Mouse (Mus musculus): ENCODE results near the gene Smarca2. TPM values are rescaled to one million over a fixed set of nuclear protein-coding genes. Genes with fewer than 3 reads are reported as not detected.

Smarca2 gene
- polyA plus RNA-seq, 1 experiment from 2014 or later: 25.5 TPM

DNA sequence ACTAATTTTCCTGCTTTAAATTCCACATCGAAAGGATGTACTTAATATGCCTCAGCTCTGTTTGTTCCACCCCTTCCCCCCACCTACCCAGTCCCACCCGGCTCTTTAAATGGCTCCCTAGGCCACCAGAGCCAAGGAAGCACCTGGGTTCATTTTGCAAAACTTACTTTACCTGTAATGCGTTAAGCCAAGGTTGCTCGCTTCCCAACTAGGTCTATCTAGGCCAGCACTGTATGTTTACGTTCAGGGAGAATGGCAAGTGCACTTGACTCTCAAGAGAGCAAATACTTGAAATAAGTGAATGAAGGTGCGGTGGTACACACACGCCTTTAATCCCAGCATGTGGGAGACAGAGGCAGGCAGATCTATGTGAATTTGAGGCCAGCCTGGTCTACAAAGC is 140.7 kb downstream of the Smarca2 start:
- Histone ChIP-seq H3K36me3 (no peaks in the 10 kb centered on the region), H3K4me1 (replicated peaks) (peaks cover 31% of the 10 kb centered on the region), H3K27ac (no peak overlapping the region), H3K4me3 (no peak overlapping the region), H3K9me3 (no peaks in the 10 kb centered on the region), H3K27me3 (ENCODE audit: insufficient read depth, poor library complexity, severe bottlenecking) (no peaks in the 10 kb centered on the region)
- DNase-seq (ENCODE audit: low spot score): no peak
- 93% methylated on average over 7 of the region's 7 CpGs for WGBS

DNA sequence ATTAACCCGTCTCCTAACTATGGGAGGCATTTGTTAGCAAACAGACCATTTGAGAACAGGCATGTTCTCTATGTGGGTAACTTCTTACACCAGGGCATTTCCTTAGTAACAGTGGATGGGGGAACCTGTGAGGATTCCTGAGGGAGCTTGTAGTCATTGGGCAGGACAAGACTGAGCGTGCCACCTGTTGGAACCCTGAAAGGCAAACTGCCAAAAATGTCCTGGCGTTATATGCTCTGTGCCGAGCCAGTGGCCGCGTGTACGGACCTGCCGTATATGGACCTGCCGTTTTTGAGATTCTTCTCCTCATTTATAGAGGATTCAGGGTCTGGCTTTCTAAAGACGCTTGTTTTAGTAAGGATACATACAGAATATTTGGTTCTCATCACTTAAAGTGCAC is 141.4 kb downstream of the Smarca2 start:
- 93% methylated on average over 10 of the region's 10 CpGs for WGBS
- Histone ChIP-seq H3K4me1 (replicated peaks) (peaks cover 32% of the 10 kb centered on the region), H3K9me3 (no peaks in the 10 kb centered on the region), H3K4me3 (no peak overlapping the region), H3K27ac (peak overlapping the region; percentile 97), H3K27me3 (ENCODE audit: insufficient read depth, poor library complexity, severe bottlenecking) (no peaks in the 10 kb centered on the region), H3K36me3 (no peaks in the 10 kb centered on the region)
- no peak for DNase-seq (ENCODE audit: low spot score)

DNA sequence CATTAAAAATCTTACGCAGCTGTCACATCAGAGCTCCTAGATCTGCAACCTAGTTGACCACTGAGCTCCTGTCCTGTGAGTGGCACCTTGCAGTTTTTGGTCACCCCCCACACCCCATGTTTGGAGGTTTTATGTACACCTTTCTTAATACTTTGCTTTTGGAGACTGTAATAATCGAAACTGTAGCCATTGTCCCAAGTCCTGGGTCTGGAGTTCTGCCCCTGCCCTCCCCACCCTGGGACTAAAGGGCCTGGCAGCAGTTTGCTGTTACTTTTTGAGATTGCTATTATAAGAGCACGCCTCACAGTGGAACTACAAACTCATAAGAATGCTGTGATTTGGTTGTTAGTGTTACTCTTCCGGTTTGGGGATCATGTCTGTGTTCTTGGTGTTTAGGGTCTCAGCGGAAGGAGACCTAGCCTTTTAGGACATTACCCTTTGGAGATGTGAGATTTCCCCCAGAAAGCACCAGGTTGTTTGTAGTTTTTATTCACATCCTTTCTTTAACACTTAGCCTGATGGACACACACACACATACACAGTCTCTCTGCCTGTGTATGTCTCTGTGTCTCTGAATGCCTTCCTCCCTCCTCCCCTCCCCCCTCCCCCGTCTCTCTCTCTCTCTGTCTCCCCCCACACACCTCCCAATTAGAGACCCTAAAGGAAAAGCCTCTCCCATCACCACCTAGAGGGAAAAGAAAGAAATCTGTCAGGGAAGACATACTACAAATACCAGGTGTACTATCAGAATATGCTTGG is 142.0 kb downstream of the Smarca2 start:
- Histone ChIP-seq H3K36me3 (no peaks in the 10 kb centered on the region; the same call in 1 of the 2 replicates), H3K4me3 (peak overlapping the region; percentile 58), H3K9me3 (no peaks in the 10 kb centered on the region), H3K4me1 (replicated peaks) (peaks cover 32% of the 10 kb centered on the region), H3K27me3 (ENCODE audit: insufficient read depth, poor library complexity, severe bottlenecking) (no peaks in the 10 kb centered on the region), H3K27ac (peak overlapping the region; percentile 97)
- peak; percentile 13 for DNase-seq (ENCODE audit: low spot score)
- WGBS: 53% methylated on average over 6 of the region's 6 CpGs

DNA sequence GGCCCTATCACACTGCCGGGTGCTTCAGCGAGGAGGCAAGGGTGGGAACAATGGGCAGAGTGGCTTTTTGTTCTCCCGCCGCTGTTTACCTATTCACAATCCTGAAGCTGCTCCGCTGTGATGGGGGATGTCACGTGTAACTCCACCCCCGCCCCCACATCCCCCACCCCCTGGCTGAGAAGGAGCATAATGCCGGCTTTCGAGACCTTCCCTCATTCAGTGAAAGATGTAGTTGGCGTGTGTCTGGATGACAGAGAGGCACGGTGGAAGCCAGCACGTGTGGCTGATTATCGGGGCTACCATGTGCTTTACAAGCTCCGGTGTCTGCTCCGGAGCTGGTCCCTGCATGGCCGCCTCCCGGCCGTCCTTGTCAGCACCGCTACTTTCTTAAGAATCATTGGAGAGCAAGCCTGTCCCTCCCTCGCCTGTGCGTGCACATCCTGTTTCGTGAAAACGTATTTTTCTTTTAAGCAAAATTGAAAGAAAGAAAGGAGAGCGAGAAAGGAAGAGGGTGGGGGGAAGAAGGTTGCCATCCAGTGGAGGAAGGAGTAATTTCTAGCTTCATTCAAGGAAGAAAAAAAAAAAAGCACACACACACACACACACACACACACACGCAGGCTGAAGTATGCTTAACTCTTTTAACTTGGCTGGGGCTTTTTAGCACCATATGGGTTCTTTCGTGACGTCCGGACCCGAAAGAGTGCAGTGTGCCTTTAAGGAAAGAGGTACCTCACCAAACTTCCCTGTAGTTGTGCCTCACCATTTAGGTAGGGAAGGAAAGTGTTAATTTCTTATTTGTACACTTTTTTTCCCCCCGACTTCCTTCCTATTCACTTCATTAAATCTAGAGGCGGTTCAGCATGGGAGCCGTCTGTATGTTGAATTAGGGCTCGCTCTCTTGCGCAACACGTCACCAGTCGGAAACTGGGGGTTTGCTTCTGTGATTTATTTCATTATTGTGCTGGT is 143.0 kb downstream of the Smarca2 start:
- no peaks in the 10 kb centered on the region; the same call in 1 of the 2 replicates for H3K36me3 ChIP-seq
- peak overlapping the region; percentile 58 for H3K4me3 ChIP-seq
- peak; percentile 86 for DNase-seq (ENCODE audit: low spot score)
- H3K27me3 ChIP-seq (ENCODE audit: insufficient read depth, poor library complexity, severe bottlenecking): no peaks in the 10 kb centered on the region
- no peaks in the 10 kb centered on the region for H3K9me3 ChIP-seq
- H3K4me1 ChIP-seq (replicated peaks): peaks cover 32% of the 10 kb centered on the region
- peak overlapping the region; percentile 97 for H3K27ac ChIP-seq
- WGBS: under 1% methylated on average over 36 of the region's 36 CpGs

DNA sequence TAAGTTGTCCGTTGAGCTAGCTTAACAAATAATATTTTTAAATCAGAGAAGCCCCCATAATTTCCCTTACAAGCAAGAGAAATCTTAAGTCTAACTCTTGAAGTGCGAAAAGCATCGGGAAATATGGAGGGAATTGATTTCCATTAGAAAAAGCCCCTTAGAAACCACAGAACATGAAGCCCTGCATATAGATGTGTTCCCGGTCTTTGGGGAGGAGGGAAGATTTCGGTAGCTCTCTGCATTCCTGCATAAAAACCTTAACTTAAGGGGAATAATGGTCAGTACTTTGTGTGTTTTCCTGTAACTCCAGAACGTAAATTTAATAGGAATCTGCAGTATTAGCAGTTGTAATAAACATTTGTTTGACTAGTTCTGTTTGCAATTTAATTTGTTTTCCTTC is 143.8 kb downstream of the Smarca2 start:
- DNase-seq (ENCODE audit: low spot score): no peak
- Histone ChIP-seq H3K36me3 (no peaks in the 10 kb centered on the region; the same call in 1 of the 2 replicates), H3K4me1 (replicated peaks) (peaks cover 35% of the 10 kb centered on the region), H3K9me3 (no peaks in the 10 kb centered on the region), H3K27me3 (ENCODE audit: insufficient read depth, poor library complexity, severe bottlenecking) (no peaks in the 10 kb centered on the region), H3K4me3 (peak overlapping the region; percentile 58), H3K27ac (peak overlapping the region; percentile 97)
- WGBS: under 1% methylated on average over 6 of the region's 6 CpGs

DNA sequence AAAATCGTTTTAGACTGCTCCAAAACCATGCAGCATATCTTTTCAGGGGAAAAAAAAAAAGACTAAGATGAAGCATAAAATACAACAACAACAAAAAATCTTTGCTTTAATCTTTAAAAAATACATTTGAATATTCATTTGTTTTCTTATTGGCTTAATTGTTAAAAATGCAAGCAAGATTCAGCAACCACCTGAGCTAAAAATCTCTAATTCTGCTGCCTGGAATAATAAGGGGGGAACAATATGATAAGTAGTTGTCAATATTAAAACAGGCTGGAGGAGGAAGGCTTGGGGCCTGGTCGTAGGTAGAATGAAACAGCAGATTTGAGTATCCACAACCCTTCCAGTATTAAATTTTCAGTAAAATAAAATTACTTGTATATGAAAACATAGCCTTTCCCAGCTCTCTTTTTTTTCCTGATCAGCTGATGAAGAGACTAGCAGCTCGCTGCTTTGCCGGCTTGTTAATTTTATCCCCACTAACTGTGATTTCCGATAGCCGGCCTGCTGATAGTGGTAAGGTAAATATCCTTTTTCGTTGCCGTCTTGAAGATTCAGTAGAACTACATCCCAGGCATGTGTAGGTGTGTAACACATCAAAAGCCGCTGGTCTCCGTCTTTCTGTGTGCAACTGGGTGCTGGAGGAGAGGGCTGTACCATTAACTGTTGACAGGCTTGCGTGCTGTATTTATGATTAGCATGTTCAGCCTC is 144.7 kb downstream of the Smarca2 start:
- Histone ChIP-seq H3K9me3 (no peaks in the 10 kb centered on the region), H3K27me3 (ENCODE audit: insufficient read depth, poor library complexity, severe bottlenecking) (no peaks in the 10 kb centered on the region), H3K27ac (peak overlapping the region; percentile 97), H3K4me1 (replicated peaks) (peaks cover 39% of the 10 kb centered on the region), H3K36me3 (no peaks in the 10 kb centered on the region; the same call in 1 of the 2 replicates), H3K4me3 (peak overlapping the region; percentile 58)
- 48% methylated on average over 11 of the region's 11 CpGs for WGBS
- DNase-seq (ENCODE audit: low spot score): peak; percentile 8

DNA sequence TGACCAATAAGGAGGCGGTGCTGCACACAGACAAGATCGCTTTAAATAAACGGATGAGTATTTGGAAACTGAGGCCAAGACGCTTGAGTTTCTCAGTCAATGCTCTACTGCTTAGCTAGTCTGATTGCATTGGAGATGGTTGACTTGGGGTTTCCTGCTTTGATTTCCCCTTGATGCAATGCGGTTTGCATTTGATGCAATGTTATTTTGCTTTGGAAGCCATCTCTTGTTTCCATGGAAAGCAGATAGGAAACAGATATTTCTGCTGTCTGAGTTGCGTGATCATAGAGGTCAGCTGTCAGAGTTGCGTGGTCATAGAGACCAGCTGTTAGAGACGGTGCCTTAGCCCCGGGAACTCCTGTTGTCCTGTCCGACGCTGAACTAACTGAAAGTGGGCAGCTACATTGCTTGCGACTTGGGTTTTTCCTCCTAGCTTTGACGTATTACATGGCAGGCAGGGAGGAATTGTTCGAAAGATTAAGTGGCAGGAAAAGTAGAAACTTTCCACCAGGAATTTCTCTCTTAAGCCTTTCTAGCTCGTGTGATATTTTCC is 147.8 kb downstream of the Smarca2 start:
- no peaks in the 10 kb centered on the region for H3K27me3 ChIP-seq (ENCODE audit: insufficient read depth, poor library complexity, severe bottlenecking)
- H3K27ac ChIP-seq: no peak overlapping the region
- H3K36me3 ChIP-seq: no peaks in the 10 kb centered on the region; the same call in 1 of the 2 replicates
- H3K4me3 ChIP-seq: no peak overlapping the region
- H3K4me1 ChIP-seq (replicated peaks): peaks cover 24% of the 10 kb centered on the region
- DNase-seq (ENCODE audit: low spot score): no peak
- 93% methylated on average over 15 of the region's 15 CpGs for WGBS
- no peaks in the 10 kb centered on the region for H3K9me3 ChIP-seq

DNA sequence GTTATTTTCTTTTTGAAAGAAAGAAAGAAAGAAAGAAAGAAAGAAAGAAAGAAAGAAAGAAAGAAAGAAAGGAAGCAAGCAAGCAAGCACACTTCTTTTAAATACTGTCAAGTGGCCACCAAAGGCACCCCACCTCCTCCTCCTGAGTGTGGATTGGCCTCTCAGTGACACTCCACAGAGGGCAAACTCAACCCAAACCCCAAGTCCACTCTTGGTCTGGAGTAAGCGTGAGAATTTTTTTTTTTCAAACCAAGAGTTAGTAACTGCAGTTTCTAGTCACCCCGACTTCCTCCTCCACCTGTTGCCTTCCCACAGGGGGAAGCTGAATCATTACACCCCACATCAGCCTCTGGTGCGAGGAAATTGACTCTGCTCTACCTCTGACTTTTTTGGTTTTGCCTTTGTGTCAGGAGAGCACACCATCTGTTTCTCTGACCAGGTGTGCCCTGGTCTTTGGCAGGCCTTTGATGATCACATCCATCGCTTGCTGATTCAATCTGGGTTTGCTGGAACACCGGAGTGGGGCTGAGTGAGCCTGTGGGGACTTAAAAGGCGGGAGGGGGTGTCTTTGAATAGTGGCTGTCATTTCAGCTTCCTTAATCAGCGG is 148.5 kb downstream of the Smarca2 start:
- no peak overlapping the region for H3K4me3 ChIP-seq
- no peaks in the 10 kb centered on the region; the same call in 1 of the 2 replicates for H3K36me3 ChIP-seq
- peaks cover 23% of the 10 kb centered on the region for H3K4me1 ChIP-seq (replicated peaks)
- no peaks in the 10 kb centered on the region for H3K9me3 ChIP-seq
- no peak overlapping the region for H3K27ac ChIP-seq
- DNase-seq (ENCODE audit: low spot score): no peak
- no peaks in the 10 kb centered on the region for H3K27me3 ChIP-seq (ENCODE audit: insufficient read depth, poor library complexity, severe bottlenecking)
- WGBS: 76% methylated on average over 7 of the region's 7 CpGs

DNA sequence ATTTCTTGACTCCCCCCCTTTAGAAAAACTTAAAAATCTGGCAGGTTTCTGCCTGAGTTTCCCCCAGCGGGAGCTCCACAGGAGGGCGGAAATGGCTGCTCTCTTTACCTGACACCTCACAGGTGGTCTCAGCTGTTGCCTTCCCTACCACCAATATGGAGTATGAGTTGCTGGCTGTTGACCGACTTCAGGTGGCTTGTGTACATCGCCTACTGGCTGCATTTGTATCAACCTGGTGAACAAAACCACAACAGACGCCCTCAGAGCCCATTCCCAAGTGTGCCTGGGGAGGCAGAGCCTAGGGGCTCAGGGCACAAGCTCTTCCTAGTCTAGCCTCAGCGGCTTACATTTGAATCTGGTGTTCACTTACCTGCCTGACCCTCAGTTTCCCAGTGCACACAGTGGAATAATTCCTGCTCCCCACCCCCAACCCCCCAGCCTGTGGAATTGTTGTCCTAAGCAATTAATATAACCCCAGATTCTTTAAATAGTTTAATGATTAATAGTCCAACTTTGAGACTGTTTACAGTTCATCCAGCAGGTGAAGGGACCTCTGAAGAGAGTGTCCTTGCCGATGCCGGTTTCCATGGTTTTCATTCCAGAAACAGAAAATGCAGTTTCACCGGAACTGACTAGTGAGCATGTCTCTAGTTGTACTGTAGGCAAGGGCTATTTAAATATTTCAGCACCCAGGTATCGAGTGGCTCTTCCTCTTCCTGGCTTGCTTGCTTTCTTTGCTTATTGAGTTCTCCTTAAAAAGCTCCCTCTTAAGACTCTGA is 149.4 kb downstream of the Smarca2 start:
- no peaks in the 10 kb centered on the region for H3K27me3 ChIP-seq (ENCODE audit: insufficient read depth, poor library complexity, severe bottlenecking)
- H3K4me1 ChIP-seq (replicated peaks): peaks cover 22% of the 10 kb centered on the region
- H3K4me3 ChIP-seq: no peak overlapping the region
- H3K27ac ChIP-seq: peak overlapping the region; percentile 35; the same call in 1 of the 2 replicates
- no peaks in the 10 kb centered on the region; the same call in 1 of the 2 replicates for H3K36me3 ChIP-seq
- H3K9me3 ChIP-seq: no peaks in the 10 kb centered on the region
- WGBS: 83% methylated on average over 10 of the region's 10 CpGs
- DNase-seq (ENCODE audit: low spot score): no peak

DNA sequence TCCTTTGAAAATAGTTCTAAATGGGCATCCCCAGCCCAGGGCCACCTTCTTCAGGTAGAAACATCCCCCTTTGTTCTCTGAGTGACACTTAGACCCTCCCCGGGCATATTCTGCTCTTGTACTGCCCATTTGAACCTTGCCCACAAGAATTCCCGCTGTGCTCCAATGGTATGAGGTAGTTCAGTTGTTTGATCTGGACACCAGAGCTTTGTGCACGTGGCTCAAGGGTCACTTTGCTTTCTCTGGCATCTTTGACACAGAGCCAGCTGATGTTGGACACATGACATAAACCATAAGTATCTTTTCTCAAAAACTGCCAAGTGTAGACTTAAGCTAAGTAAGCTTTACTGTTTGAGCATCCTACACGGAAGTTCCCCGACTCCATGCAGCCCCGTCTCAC is 151.1 kb downstream of the Smarca2 start:
- Histone ChIP-seq H3K27me3 (ENCODE audit: insufficient read depth, poor library complexity, severe bottlenecking) (no peaks in the 10 kb centered on the region), H3K27ac (no peak overlapping the region), H3K4me3 (no peak overlapping the region), H3K36me3 (peaks cover 10% of the 10 kb centered on the region), H3K9me3 (no peaks in the 10 kb centered on the region), H3K4me1 (replicated peaks) (peaks cover 12% of the 10 kb centered on the region)
- WGBS: 87% methylated on average over 6 of the region's 6 CpGs
- DNase-seq (ENCODE audit: low spot score): no peak

DNA sequence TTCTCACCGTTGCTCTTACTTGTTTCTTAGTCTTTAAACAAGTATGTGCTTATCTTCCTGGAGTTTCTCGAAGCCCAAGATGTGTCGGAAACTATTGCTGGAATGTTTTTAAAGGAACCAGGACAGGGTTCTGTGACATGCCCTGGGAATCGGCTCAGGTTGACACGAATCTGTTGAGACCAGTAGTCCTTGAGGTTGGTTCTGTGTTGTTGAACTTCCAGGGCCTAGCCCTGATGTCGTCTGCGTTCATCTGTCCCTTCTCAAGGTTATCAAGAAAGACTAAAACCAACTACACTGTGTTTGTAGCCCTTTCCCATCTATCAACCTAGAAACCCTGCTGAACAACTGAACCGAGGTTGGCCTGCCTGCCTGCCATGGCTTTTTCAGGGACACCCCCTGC is 151.5 kb downstream of the Smarca2 start:
- Histone ChIP-seq H3K27ac (no peak overlapping the region), H3K4me3 (no peak overlapping the region), H3K9me3 (no peaks in the 10 kb centered on the region), H3K36me3 (peaks cover 10% of the 10 kb centered on the region), H3K27me3 (ENCODE audit: insufficient read depth, poor library complexity, severe bottlenecking) (no peaks in the 10 kb centered on the region), H3K4me1 (replicated peaks) (peaks cover 16% of the 10 kb centered on the region)
- DNase-seq (ENCODE audit: low spot score): no peak
- 84% methylated on average over 8 of the region's 8 CpGs for WGBS

All from hindbrain, embryonic 10.5 days (tissue).